Mouse (Mus musculus): ENCODE measurements around the gene Mical3. TPM values are rescaled to one million over a fixed set of nuclear protein-coding genes. Genes with fewer than 3 reads are reported as not detected.

The Mical3 gene
- polyA plus RNA-seq, 2 experiments, result 13.3 to 17.3 TPM

DNA sequence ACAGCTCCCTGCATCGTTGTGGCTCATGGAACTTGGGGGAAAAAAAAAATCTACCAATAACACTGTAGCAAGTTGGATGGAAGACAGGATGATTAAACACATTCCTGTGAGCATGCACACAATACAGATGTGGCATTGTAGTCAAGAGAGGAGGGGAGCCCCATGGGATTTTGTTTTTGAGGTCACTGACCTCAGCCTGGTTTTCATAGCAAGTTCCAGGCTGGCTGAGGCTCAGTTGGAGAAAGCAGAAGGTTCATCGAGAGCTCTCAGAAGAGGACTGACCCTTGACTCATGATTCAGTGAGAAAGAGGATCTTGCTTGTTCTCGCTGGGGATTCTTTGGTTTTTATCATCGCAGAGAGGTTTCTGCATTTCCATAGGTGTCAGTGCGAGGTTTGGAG is 4.1 kb upstream of the Mical3 start:
- no peak overlapping the region for H3K9ac ChIP-seq (ENCODE audit: low read depth, low read length, severe bottlenecking)
- no peak overlapping the region for H3K4me3 ChIP-seq (replicated peaks; ENCODE audit: low read length)
- H3K4me1 ChIP-seq (ENCODE audit: control insufficient read depth, insufficient read depth, low read length), result peaks cover 10% of the 10 kb centered on the region; the same call in 1 of the 2 replicates
- H3K27me3 ChIP-seq (ENCODE audit: control insufficient read depth, insufficient read depth, low read length), result peaks cover 18% of the 10 kb centered on the region; the same call in 1 of the 2 replicates
- no peaks in the 10 kb centered on the region for H3K9me3 ChIP-seq (ENCODE audit: control insufficient read depth, low read length)
- no peak overlapping the region for H3K27ac ChIP-seq (replicated peaks; ENCODE audit: low read depth, low read length)
- TF ChIP-seq POLR2A (IDR thresholded peaks at IDR 0.05; ENCODE audit: borderline replicate concordance, extremely low read depth, insufficient read depth, insufficient read length), result no peak
- H3K36me3 ChIP-seq (ENCODE audit: control insufficient read depth, insufficient read depth, low read length), result no peaks in the 10 kb centered on the region
- 56% methylated on average over 5 of the region's 5 CpGs for WGBS
- ATAC-seq (ENCODE audit: low FRiP score, low read depth), result no peak
- no peak overlapping the region for H3K4me2 ChIP-seq (replicated peaks; ENCODE audit: low read depth, low read length, severe bottlenecking)
- DNase-seq (ENCODE audit: low spot score), result no peak

GRCm38 (mm10) chr6:121134249-121134648 is 3.5 kb upstream of the Mical3 start:
- Histone ChIP-seq H3K4me2 (replicated peaks; ENCODE audit: low read depth, low read length, severe bottlenecking) (no peak overlapping the region), H3K36me3 (ENCODE audit: control insufficient read depth, insufficient read depth, low read length) (no peaks in the 10 kb centered on the region), H3K27me3 (ENCODE audit: control insufficient read depth, insufficient read depth, low read length) (peaks cover 18% of the 10 kb centered on the region; the same call in 1 of the 2 replicates), H3K9ac (ENCODE audit: low read depth, low read length, severe bottlenecking) (no peak overlapping the region), H3K9me3 (ENCODE audit: control insufficient read depth, low read length) (no peaks in the 10 kb centered on the region), H3K4me3 (replicated peaks; ENCODE audit: low read length) (no peak overlapping the region), H3K4me1 (ENCODE audit: control insufficient read depth, insufficient read depth, low read length) (peaks cover 13% of the 10 kb centered on the region; the same call in 1 of the 2 replicates), H3K27ac (replicated peaks; ENCODE audit: low read depth, low read length) (no peak overlapping the region)
- WGBS, result 56% methylated on average over 3 of the region's 3 CpGs
- no peak for DNase-seq (ENCODE audit: low spot score)
- no peak for TF ChIP-seq POLR2A (IDR thresholded peaks at IDR 0.05; ENCODE audit: borderline replicate concordance, extremely low read depth, insufficient read depth, insufficient read length)
- no peak for ATAC-seq (ENCODE audit: low FRiP score, low read depth)

DNA sequence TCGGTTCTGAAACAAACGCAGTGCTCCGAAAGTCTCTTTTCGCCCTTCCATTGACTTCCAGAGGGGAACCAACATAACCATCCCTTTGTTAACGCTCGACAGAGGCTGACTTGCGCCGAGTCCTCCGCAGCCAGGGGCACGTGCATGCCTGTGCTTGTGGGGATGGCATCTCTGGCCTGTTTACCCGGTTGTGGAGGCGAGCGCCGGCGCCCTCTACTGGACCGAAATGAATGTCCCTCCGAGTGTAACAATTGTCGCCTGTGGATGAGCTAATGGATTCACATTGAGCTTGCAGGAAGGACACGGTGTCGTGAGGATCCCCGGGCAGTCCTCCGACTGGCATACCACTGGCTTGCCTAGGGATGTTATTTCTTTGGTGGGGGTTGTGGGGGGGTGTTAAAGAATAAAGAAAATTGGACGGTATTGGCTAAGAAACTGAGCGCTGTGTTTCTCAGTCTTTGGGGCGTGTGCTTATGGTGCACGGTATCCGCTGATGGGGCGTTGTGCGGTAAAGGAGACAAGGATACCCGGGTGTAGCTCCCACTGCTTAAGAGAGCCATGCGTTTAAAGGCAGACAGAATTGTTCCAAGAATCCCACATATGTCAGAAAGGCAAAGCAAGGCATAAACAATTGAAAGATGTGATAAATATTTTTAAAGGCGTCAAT is 627 bp downstream of the Mical3 start:
- peak; percentile 90 for ATAC-seq (ENCODE audit: low FRiP score, low read depth)
- Histone ChIP-seq H3K36me3 (ENCODE audit: control insufficient read depth, insufficient read depth, low read length) (no peaks in the 10 kb centered on the region), H3K4me1 (ENCODE audit: control insufficient read depth, insufficient read depth, low read length) (peaks cover 13% of the 10 kb centered on the region; the same call in 1 of the 2 replicates), H3K9ac (ENCODE audit: low read depth, low read length, severe bottlenecking) (peak overlapping the region; percentile 52), H3K27me3 (ENCODE audit: control insufficient read depth, insufficient read depth, low read length) (peaks cover 18% of the 10 kb centered on the region; the same call in 1 of the 2 replicates), H3K4me2 (replicated peaks; ENCODE audit: low read depth, low read length, severe bottlenecking) (peak overlapping the region; percentile 71), H3K4me3 (replicated peaks; ENCODE audit: low read length) (peak overlapping the region; percentile 34), H3K9me3 (ENCODE audit: control insufficient read depth, low read length) (no peaks in the 10 kb centered on the region), H3K27ac (replicated peaks; ENCODE audit: low read depth, low read length) (no peak overlapping the region)
- peak; percentile 76 for DNase-seq (ENCODE audit: low spot score)
- peak; percentile 65; the same call in 1 of the 2 replicates for TF ChIP-seq POLR2A (IDR thresholded peaks at IDR 0.05; ENCODE audit: borderline replicate concordance, extremely low read depth, insufficient read depth, insufficient read length)
- WGBS, result under 1% methylated on average over 32 of the region's 32 CpGs

DNA sequence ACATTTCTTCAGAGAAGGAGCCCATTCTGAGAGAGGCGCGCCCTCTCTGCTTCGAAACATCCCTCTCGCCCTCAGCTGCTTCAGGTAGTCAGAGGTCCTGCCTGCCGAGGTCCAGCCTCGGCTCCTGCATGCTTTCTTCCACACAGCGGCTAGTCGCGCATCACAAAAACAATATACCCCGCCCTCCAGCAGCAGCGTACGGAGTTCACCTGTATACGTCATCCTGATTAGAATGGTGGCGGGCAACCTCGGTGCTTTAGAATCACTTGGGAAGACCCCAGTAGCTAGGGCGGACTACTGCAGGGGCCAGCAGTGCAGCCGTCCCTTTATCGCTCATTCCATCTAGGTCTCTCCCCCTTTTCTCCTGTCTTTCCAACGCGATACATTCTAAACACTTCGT is 1.3 kb downstream of the Mical3 start:
- TF ChIP-seq POLR2A (IDR thresholded peaks at IDR 0.05; ENCODE audit: borderline replicate concordance, extremely low read depth, insufficient read depth, insufficient read length), result no peak
- 6% methylated on average over 21 of the region's 21 CpGs for WGBS
- Histone ChIP-seq H3K27me3 (ENCODE audit: control insufficient read depth, insufficient read depth, low read length) (peaks cover 18% of the 10 kb centered on the region; the same call in 1 of the 2 replicates), H3K9ac (ENCODE audit: low read depth, low read length, severe bottlenecking) (peak overlapping the region; percentile 52), H3K27ac (replicated peaks; ENCODE audit: low read depth, low read length) (no peak overlapping the region), H3K9me3 (ENCODE audit: control insufficient read depth, low read length) (no peaks in the 10 kb centered on the region), H3K4me1 (ENCODE audit: control insufficient read depth, insufficient read depth, low read length) (peaks cover 13% of the 10 kb centered on the region; the same call in 1 of the 2 replicates), H3K36me3 (ENCODE audit: control insufficient read depth, insufficient read depth, low read length) (no peaks in the 10 kb centered on the region), H3K4me2 (replicated peaks; ENCODE audit: low read depth, low read length, severe bottlenecking) (peak overlapping the region; percentile 71), H3K4me3 (replicated peaks; ENCODE audit: low read length) (peak overlapping the region; percentile 34)
- DNase-seq (ENCODE audit: low spot score), result no peak
- ATAC-seq (ENCODE audit: low FRiP score, low read depth), result peak; percentile 16; the same call in 1 of the 2 replicates

- no peaks in the 10 kb centered on the region for H3K36me3 ChIP-seq (ENCODE audit: control insufficient read depth, insufficient read depth, low read length)
- WGBS, result 86% methylated on average over 5 of the region's 5 CpGs
- peaks cover 13% of the 10 kb centered on the region; the same call in 1 of the 2 replicates for H3K4me1 ChIP-seq (ENCODE audit: control insufficient read depth, insufficient read depth, low read length)
- no peak for DNase-seq (ENCODE audit: low spot score)
- no peak overlapping the region for H3K9ac ChIP-seq (ENCODE audit: low read depth, low read length, severe bottlenecking)
- H3K9me3 ChIP-seq (ENCODE audit: control insufficient read depth, low read length), result no peaks in the 10 kb centered on the region
- peak overlapping the region; percentile 71; the same call in 1 of the 2 replicates for H3K4me2 ChIP-seq (replicated peaks; ENCODE audit: low read depth, low read length, severe bottlenecking)
- H3K27me3 ChIP-seq (ENCODE audit: control insufficient read depth, insufficient read depth, low read length), result peaks cover 18% of the 10 kb centered on the region; the same call in 1 of the 2 replicates
- no peak for ATAC-seq (ENCODE audit: low FRiP score, low read depth)
- no peak overlapping the region for H3K4me3 ChIP-seq (replicated peaks; ENCODE audit: low read length)
- TF ChIP-seq POLR2A (IDR thresholded peaks at IDR 0.05; ENCODE audit: borderline replicate concordance, extremely low read depth, insufficient read depth, insufficient read length), result no peak
- H3K27ac ChIP-seq (replicated peaks; ENCODE audit: low read depth, low read length), result no peak overlapping the region
Measured at GRCm38 (mm10) chr6:121128736-121129135, 2.1 kb downstream of the Mical3 start.

All from limb, embryonic 14.5 days (tissue).